Mouse (Mus musculus) neural tube, embryonic 10.5 days (tissue): ENCODE measurements around the gene Atf7ip.

Source experiments
- DNase-seq: peaks from one replicate; pipeline ENCODE4 v3.0.0-alpha.2; 2017; ENCODE audit warnings: low spot score; ENCODE audit errors: extremely low spot score

Atf7ip gene

DNA sequence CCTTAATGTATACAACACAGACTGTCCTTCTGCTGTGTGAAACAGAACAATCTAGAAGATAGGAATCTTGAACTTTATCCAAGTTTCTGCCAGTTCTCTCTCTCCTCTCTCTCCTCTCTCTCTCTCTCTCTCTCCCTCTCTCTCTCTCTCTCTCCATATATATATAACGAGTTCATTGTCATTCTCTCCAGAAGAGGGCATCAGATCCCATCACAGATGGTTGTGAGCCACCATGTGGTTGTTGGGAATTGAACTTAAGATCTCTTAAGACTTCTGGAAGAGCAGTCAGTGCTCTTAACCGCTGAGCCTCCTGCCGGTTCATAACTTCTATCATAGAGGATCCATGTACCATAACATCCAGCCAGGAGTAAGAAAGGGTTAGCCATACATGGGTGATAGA lies 129.0 kb downstream of the Atf7ip start:
- DNase-seq: no peak

DNA sequence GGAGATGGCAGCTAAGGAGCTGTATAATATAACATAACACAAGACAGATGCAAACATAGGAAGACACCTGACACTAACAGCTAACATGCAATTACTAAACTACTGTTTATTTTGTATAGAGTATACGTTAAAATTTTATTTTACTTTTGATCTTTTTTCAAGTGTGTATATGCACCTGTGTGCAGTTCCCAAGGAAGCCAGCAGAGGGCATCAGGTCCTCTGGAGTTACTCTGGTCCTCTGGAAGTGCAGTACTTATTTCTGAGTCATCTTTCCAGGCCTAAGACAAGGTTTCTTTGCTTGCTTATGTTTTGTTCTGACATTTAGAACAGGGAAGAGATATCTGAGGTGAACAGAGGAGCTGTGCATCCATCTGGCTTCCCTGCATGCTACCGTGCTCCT lies 138.2 kb downstream of the Atf7ip start:
- DNase-seq: no peak

DNA sequence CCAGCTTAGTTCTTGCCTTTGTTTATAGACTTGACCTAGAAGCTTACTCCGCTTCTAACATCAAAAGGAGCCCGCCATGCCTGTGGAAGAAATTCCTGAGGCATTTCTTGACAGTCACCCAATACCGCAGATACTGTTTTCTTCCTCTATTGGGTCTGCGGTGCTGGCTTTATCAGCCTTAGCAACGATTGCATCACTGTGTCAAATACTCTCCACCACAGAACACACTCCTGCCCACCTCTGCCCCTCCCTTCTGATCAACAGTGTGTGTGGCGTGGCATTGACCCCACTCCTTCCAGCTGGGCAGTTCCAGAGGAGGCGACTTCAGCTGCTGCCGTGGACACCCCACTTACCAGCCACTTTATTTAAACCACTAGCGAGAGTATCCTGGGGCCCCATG lies 139.8 kb downstream of the Atf7ip start:
- no peak for DNase-seq

DNA sequence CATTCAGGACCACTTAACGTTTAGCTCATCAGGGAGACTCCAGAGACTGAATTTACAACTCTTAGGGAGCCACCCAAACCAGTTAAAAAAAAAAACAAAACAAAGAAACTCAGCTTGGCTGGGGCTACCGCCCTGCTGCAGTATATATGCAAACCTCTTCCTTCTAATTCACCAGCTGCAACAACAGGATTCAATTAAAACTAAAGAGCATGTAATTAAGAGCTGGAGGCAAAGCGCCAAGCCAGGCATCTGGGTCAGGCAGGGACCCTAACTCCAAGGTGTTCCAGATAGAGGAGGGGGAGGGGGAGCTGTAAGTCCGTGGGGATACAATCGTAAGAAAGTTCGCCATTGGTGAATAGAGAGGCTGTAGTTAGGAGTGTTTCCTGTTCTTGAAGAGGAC lies 140.2 kb downstream of the Atf7ip start:
- no peak for DNase-seq

DNA sequence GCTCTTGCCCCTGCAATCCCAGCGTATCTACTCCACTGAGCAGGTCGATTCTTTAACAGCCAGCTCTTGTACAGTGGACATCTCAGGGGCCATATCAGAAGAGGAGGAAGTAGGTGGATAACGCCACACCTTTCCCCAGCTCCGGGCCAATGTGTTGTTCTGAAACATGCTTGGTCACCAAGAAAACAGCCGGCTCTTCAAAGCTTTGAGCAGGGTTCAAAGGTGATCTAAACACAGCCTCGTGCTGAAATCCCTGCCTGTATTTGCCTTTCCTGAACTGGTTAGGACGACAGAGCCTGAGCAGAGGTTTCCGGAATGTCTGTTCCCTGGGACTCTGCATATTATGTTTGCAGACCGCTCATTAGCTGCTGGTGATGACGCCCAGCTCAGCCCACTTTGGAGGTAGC lies 141.5 kb downstream of the Atf7ip start:
- DNase-seq: no peak

DNA sequence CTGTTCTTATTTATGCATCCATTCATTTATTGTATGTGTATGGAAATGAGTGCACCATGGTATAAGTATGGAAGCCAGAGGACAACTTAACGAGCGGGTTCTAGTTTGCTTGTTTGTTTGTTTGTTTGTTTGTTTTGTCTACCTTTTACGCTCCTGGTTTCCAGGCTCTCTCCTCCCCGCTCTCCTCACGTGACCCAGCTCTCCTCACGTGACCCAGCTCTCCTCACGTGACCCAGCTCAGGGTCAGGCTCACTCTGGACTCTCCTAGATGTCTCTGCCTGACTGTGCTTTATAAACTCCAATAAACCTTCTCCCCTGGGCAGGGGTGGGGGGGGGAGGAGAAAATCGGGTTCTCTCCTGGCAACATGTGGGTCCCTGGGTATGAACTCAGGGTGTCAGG lies 144.7 kb downstream of the Atf7ip start:
- no peak for DNase-seq

DNA sequence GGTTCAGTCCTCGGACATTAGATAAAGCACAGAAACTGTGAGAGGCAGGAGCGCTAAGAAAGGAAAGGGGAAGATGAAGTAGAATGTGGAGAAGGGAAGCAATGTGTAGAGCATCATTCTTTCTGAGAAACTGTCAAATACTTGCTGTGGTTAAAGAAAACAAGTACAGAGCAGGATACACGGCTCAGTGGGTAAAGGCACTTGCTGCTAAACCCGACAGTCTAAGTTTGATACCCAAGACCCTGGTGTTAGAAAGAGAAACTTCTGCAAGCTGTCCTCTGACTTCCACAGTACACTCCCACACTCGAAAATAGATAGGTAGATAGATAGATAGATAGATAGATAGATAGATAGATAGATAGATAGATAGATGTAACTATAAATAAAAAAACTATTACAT lies 147.4 kb downstream of the Atf7ip start:
- DNase-seq: no peak

DNA sequence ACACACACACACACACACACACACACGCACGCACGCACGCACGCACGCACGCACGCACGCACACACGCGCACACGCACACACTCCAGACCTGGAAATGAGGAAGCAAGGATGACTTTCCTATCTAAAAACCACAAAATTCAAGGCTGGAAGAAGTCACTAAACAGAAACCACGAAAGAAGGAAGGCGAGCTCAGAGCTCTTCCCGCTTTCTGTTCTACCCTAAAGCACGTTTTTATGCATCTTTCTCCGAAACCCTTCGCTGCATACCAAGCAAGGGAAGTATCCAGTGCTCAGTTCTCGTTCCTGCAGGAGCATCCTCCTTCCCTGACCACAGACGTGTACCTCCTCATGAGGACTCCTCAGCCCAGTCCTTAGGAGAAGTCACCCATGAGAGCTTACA lies 148.5 kb downstream of the Atf7ip start:
- no peak for DNase-seq

DNA sequence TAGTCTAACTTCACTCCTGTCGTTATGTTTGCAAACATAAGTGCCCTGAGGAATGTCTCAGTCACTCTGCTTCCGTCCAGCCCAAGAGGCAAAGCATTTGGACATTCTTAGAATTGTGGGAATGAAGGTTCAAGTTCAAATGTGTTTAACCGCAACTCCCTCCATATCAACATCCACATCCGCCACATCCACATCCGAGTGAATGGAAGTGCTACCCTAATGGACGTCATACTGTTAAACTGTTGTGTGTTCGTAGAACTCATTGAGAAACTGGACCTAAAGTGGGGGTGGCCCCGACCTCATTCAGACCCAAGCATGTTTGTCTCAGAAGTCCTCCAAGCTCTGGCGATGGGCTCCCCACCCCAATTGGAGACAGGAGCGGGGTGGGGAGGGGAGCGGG lies 149.8 kb downstream of the Atf7ip start:
- DNase-seq: no peak

DNA sequence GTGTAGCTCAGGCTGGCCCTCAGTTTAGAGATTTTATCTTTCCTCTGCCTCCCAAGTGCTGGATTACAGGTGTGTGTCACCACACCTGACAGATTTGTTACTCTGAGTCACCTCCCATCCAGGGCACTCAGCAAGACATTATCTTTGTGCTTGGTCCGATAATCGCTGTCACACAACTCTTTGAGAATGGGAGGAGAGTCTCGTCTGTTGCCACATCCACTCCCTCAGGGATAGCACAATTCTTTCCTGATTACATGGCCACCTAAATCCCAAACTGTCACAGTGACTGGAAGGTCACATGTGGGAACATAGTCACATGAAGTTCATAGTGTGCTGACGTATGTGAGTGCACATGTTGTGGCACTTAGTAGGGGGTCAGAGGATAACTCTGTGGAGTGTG lies 152.3 kb downstream of the Atf7ip start:
- no peak for DNase-seq

DNA sequence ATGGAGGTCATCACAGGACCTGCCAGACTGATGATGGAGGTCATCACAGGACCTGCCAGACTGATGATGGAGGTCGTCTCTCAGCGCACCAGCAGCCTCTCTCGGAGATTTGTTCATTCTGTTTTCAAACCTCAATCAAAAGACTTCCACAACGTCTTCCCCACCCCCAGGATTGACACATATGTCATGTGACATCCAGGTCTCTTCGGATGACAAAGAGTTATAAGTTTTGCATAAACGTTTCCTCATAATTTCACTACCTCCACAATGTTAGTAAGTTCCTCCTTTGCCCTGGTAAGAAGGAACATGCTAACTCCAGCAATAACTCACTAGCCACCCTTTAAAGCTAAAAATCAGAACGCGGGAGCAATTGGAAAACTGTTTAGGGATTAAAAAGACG lies 153.3 kb downstream of the Atf7ip start:
- DNase-seq: no peak
